Mouse (Mus musculus) Patski (cell line): ENCODE data around the gene Pnpla1. TPM values are rescaled to one million over a fixed set of nuclear protein-coding genes. Genes with fewer than 3 reads are reported as not detected.

Experiments
- ATAC-seq: fragments of 100-300 bp; one replicate; pipeline ENCODE4 v1.8.0; 2021
- CTCF ChIA-PET: fragments of 350-600 bp; sonication (Branson Sonifier 250); formaldehyde crosslinking; loops from one replicate; lab custom pipeline; 2022; ENCODE audit warnings: inconsistent platforms; lab: Charles Lee
- POLR2A ChIA-PET: fragments of 350-600 bp; sonication (Branson Sonifier 250); formaldehyde crosslinking; loops from one replicate; lab custom pipeline; 2022; ENCODE audit warnings: antibody characterized with exemption, inconsistent platforms; lab: Charles Lee
- DNase-seq: peaks from one replicate; pipeline ENCODE4 v3.0.0-alpha.2; 2011; ENCODE audit warnings: low read depth, low spot score
- H3K27me3 ChIP-seq: fragments of 371-371 bp; one replicate; pipeline ENCODE4 v1.5.1; 2021
- CTCF ChIP-seq: fragments of 100-300 bp; IDR thresholded peaks from one replicate; pipeline ENCODE4 v1.5.1; 2021
- in situ Hi-C: fragments of 300-500 bp; cut with MboI; formaldehyde crosslinking; loops from 3 replicates; pipeline ENCODE4 v1.11.1; 2018; ENCODE audit warnings: low pct_unique_long_range_greater_than_20kb, mixed read lengths
- polyA plus RNA-seq: library from polyadenylated mRNA; unstranded; gene quantifications from one replicate; pipeline ENCODE4 v1.2.3, GENCODE M21; 2021

Pnpla1 gene
- polyA plus RNA-seq, 1 experiment from 2014 or later = not detected

DNA sequence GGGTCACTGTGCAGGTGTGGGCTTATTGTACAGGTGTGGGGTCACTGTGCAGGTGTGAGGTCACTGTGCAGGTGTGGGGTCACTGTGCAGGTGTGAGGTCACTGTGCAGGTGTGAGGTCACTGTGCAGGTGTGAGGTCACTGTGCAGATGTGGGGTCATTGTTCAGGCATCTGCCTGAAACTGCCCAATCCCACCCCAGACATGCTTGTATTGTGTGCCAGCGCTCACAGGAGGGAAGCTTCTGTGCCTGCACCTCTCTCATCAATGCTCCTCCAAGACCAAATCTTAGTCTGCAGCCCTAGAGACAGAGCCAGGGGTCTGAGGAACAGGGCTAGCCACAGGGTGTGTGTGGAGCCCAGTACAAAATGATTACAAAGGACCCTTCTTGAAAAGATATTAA is 58.3 kb downstream of the Pnpla1 start:
- POLR2A ChIA-PET = no interaction called here
- peaks cover 4% of the 10 kb centered on the region for H3K27me3 ChIP-seq
- no peak for DNase-seq
- CTCF ChIA-PET = no interaction called here
- in situ Hi-C loops = loop anchor here (10.0 kb wide), 1 partner anchor 242 kb away; no protein-coding TSS in a partner anchor
- TF ChIP-seq CTCF = no peak
- no peak for ATAC-seq

DNA sequence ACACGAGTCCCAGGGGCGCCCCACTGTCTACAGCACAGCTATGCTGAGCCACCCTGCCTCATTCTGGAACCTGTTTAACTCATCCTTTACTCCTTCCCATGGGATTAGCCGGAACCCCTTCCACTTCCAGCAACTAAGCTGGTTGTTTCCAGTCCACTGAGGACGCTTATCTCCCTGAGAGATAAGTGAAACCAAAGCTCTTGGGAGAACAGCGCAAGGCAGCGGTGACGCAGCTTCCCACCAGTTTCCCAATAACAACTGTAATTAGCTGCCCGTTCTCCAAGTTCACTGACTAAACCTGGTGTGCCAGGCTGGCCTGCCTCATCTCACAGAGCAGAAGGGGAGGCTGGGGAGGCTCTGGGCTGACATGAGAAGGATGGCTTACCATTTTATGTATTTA is 62.9 kb downstream of the Pnpla1 start:
- ChIA-PET POLR2A (no interaction called here), CTCF (no interaction called here)
- DNase-seq (no peak), ATAC-seq (no peak)
- TF ChIP-seq CTCF = no peak
- peaks cover 5% of the 10 kb centered on the region for H3K27me3 ChIP-seq
- in situ Hi-C loops = no loop called here

DNA sequence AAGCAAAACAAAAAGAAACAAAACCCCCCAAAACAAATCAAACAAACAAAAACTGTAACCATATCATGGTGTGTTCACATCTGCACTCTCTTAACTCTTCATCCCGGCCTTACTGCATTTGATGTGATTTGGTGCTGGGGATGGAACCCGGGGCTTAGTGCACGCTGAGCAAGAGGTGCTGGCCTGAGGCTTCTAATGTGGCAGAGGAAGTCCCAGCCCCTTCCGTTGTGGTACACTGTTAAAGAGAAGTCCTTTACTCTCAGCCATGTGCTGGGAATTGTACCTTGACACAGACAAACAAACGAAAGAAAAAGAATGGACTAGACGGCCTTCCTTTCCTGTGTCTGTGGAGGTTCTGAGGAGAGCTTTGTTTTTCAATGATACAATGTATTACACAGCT is 63.9 kb downstream of the Pnpla1 start:
- ATAC-seq (no peak), DNase-seq (no peak)
- no peak for TF ChIP-seq CTCF
- peaks cover 5% of the 10 kb centered on the region for H3K27me3 ChIP-seq
- in situ Hi-C loops = no loop called here
- ChIA-PET POLR2A (no interaction called here), CTCF (no interaction called here)

DNA sequence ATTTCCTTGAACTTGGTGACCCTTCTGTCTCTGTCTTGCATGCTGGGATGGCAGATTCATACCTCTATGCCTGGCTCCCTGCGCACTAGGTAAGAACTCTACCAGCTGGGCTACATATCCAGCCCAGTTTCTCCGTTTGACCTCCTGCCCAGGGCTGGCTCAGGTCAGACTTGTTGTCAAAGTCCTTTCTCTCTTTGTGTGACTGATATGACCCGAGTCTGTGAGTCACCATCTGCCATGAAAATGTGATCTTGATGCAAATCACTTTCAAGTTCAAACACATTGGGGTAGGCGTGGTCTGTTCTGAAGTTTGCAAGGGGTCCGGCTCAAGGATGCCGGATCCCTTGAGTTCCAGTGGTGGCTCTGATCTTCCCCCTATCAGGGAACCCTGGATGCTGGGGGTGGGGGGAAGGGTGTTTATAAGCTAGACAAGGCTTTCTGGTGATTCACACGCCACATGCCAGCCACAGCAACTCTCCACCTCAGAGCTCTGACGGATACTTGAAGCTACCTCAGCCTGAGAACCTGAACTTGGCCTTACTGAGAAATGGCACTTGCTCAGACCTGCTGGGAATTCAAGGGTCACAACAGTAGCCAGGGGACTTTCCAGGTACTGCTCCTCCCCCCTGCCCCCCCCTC is 66.9 kb downstream of the Pnpla1 start:
- H3K27me3 ChIP-seq = peaks cover 5% of the 10 kb centered on the region

DNA sequence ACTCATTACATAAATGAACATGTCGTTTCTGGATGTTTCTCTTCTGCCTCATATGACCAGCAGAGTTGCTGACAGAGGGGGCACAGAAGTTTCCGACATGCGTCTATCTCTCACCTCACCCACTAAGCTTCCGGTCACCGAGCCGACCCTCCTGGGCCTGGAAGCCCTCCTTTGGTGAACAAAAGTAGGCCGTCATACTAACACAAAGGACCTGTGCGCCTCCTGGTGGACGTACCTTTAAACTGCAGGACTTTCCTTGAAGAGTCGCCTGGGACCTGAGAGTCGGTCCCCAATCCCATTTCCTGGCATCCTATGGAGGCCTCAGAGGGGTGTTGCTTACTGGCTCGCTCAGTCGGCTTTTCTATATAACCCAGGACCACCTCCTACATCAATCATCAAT is 68.2 kb downstream of the Pnpla1 start:
- TF ChIP-seq CTCF = peak; percentile 93
- in situ Hi-C loops = no loop called here
- POLR2A ChIA-PET = no interaction called here

More for the DNA sequence above, 66.9 kb downstream of the Pnpla1 start:
- no peak for TF ChIP-seq CTCF
- ATAC-seq = no peak
- DNase-seq = no peak
- ChIA-PET POLR2A (no interaction called here), CTCF (interaction anchor here (0.9 to 2.8 kb wide), 8 partner anchors 10 to 302 kb away, joined by 3 to 11 read pairs (median 4); partner anchors contain the start of genes 4930539E08Rik and Srpk1)
- in situ Hi-C loops = no loop called here

DNA sequence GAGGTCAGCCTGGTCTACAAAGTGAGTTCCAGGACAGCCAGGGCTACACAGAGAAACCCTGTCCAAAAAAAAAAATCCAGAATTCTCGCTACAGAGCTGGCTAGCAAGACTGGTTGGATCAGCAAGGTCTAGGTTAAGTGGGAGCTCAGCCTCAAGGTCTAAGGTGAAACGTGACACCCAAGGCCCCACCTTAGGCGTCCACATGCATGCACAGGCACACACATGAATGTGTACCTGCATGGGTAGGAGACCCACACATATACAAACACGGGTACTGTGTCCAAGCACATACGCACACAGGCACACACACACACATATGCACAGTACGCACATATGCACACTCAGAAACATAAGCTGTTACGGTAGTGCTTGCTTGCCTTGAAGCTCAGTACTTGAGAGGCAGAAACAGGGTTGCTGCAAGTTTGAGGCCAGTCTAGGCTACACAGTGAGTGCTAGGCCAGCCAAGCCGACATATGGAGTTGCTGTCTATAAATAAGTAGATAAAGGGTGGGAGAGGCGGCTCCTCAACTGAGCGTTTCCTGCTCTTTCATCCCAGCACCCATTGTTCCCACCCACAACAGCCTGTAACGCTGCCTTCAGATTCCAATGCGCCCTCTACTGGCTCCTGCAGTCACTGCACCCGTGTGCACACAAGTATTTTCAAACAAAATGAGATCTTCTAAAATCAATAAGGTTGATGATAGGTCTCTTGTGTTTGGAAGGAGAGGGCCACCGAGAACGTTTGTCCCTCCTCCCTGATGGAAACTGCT is 68.8 kb downstream of the Pnpla1 start:
- ChIA-PET CTCF (interaction anchor here (0.7 to 2.8 kb wide), 17 partner anchors 8 to 320 kb away, joined by 3 to 11 read pairs (median 3); partner anchors contain the start of genes 4930539E08Rik and Kctd20), POLR2A (no interaction called here)
- no peak for ATAC-seq
- peak; percentile 95 for TF ChIP-seq CTCF
- in situ Hi-C loops = no loop called here
- H3K27me3 ChIP-seq = no peaks in the 10 kb centered on the region
- DNase-seq = no peak

More for the DNA sequence above, 68.2 kb downstream of the Pnpla1 start:
- CTCF ChIA-PET = interaction anchor here (0.7 to 2.8 kb wide), 17 partner anchors 9 to 320 kb away, joined by 3 to 11 read pairs (median 3); partner anchors contain the start of genes 4930539E08Rik and Kctd20
- no peak for DNase-seq
- ATAC-seq = no peak
- peaks cover 2% of the 10 kb centered on the region for H3K27me3 ChIP-seq

DNA sequence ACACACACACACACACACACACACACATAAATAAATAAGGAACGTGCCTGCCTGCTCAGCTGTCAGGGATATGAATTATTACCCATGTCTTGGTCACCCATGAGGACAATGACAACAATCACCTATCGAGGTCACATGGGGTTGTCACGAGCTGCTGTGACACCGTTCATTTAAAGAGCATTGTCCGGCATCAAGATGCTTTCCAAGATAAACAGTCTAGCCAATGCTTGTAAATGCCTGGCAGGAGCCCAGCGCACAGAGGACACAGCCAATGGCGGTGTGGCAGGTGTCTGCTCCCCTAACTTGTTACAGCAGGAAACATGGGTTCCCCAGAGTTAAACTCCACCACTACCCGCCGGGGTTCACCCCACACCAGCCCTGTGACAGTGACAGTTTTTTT is 69.8 kb downstream of the Pnpla1 start:
- POLR2A ChIA-PET = no interaction called here
- in situ Hi-C loops = no loop called here
- no peaks in the 10 kb centered on the region for H3K27me3 ChIP-seq
- no peak for DNase-seq
- CTCF ChIA-PET = interaction anchor here (1.1 to 2.8 kb wide), 5 partner anchors 13 to 319 kb away, joined by 3 to 9 read pairs (median 3); partner anchors contain the start of gene 4930539E08Rik
- ATAC-seq = no peak
- no peak for TF ChIP-seq CTCF

DNA sequence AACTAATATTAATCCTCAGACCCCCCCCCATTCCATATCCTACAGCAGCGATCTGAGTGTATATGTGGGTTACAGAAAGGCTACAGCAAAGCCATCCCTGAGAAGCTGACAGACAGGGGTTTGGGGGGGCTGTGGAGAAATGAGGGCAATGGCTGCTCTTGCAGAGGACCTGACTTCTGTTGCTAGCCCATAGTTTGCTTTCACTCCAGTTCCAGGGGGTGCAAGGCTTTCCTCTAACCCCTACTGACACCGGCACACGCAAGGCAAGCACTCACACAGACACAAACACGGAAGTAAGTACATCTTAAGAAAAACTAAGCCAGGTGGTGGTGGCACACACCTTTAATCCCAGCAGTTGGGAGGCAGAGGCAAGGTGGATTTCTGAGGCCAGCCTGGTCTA is 71.2 kb downstream of the Pnpla1 start:
- ATAC-seq (no peak), DNase-seq (no peak)
- ChIA-PET CTCF (interaction anchor here (1.6 kb wide), 1 partner anchor 74 kb away, joined by 5 read pairs; no protein-coding TSS in a partner anchor), POLR2A (no interaction called here)
- H3K27me3 ChIP-seq = no peaks in the 10 kb centered on the region
- in situ Hi-C loops = no loop called here
- no peak for TF ChIP-seq CTCF

DNA sequence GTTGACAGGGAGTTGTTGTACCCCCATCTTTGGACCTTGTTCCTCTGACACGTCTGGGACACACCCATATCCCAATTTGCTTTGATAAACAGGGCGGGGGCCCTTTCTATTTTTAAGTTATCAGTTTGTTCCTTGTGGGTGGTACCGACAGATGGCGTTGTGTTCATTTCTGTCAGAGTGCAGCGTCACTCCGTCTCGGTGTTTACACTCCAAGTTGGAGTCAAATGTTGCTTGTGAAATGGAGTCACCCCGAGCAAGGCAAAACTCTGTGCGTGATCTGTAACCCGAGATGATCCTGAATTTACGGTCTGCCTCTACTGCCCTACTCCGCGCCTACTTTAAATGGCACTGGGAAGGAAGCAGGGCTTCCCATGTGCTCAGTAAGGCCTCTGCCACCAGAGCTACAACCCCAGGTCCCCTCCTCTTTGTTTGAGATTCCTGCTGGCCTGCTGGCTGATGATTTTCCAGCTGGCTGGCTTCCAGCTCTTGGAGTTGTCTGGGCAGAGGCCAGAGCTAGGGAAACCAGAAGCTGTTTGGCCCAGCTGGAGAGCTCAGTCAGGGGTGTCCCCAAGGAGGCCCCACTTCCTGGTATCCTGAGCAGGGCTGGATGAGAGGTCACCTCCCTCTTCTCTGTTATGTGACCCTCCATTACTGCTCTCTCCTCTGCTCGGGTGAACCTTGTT is 72.3 kb downstream of the Pnpla1 start:
- no peaks in the 10 kb centered on the region for H3K27me3 ChIP-seq
- peak; percentile 45 for TF ChIP-seq CTCF
- in situ Hi-C loops = no loop called here
- DNase-seq = peak; percentile 66
- ChIA-PET POLR2A (no interaction called here), CTCF (interaction anchor here (1.2 to 1.6 kb wide), 3 partner anchors 58 to 85 kb away, joined by 3 to 5 read pairs (median 4); no protein-coding TSS in a partner anchor)
- ATAC-seq = peak; percentile 58
